Mouse (Mus musculus): ENCODE measurements around the gene Skor1.

GRCm38 (mm10) chr9:63194791-63195190 is 46.0 kb upstream of the Skor1 start:
- no peak for TF ChIP-seq POLR2A (IDR thresholded peaks at IDR 0.05; ENCODE audit: control insufficient read depth, extremely low read depth, insufficient read depth, low read length, poor library complexity)
- no peak for TF ChIP-seq CTCF (IDR thresholded peaks at IDR 0.05; ENCODE audit: borderline replicate concordance, control insufficient read depth, extremely low read depth, insufficient read depth, low read length, poor library complexity)
